In genomic region chr17:84682734-84683717, GRCm38 (mm10) we compare ENCODE assay signal across 27 mouse cellular contexts. TPM values are rescaled to one million over a fixed set of nuclear protein-coding genes. Genes with fewer than 3 reads are reported as not detected.
DNase-seq lines count a peak whose midpoint lies in the region; ATAC-seq and TF ChIP-seq lines count a peak whose summit lies in the region.
"Had no signal": no experiment of that assay in that cellular context is flagged by ENCODE, and none has a peak within 500 bp of the region (broad histone marks: within the 10 kb centered on the region; RNA-seq: fewer than 3 reads in every experiment).

TSS of gene Abcg5 (minus strand) at chr17:84683011.

- H3K4me3 ChIP-seq in embryonic facial prominence, embryonic 15.5 days (replicated peaks) = no peak within 1 kb of the TSS
- H3K4me3 ChIP-seq in embryonic facial prominence, embryonic 10.5 days = no peak within 1 kb of the TSS
- no peak within 1 kb of the TSS for H3K4me3 ChIP-seq in kidney, postnatal 0 days (replicated peaks; ENCODE audit: low read depth, low read length)
- no peak within 1 kb of the TSS for H3K4me3 ChIP-seq in kidney, adult 2 months (ENCODE audit: insufficient read depth, low read depth, low read length)
- no peak within 1 kb of the TSS for H3K4me3 ChIP-seq in intestine, embryonic 15.5 days (replicated peaks)
- no peak within 1 kb of the TSS for H3K4me3 ChIP-seq in limb, embryonic 10.5 days
- H3K4me3 ChIP-seq: forebrain, embryonic 13.5 days; heart, embryonic 10.5 days; heart, embryonic 15.5 days; liver, embryonic 13.5 days; lung, embryonic 15.5 days; megakaryocyte, embryonic 14.5 days; midbrain, embryonic 12.5 days; myocyte; neural tube, embryonic 12.5 days had no signal

- 0 out of 2 replicates have a peak, but pooled peaks have one; percentile 43 for ATAC-seq in embryonic facial prominence, embryonic 15.5 days (ENCODE audit: insufficient number of reproducible peaks, low FRiP score, low TSS enrichment, low read depth)
- ATAC-seq in kidney, postnatal 0 days (replicated peaks; ENCODE audit: low FRiP score, low read depth) = no peak; the same call in 1 of the 2 replicates
- peak; percentile 61 for ATAC-seq in intestine, embryonic 15.5 days
- ATAC-seq: forebrain, embryonic 13.5 days; hindbrain, embryonic 16.5 days had no signal

- no peaks in the 10 kb centered on the region for H3K27me3 ChIP-seq in embryonic facial prominence, embryonic 15.5 days
- no peaks in the 10 kb centered on the region for H3K27me3 ChIP-seq in embryonic facial prominence, embryonic 10.5 days (replicated peaks; ENCODE audit: low read depth, poor library complexity, severe bottlenecking)
- H3K27me3 ChIP-seq in kidney, postnatal 0 days (ENCODE audit: insufficient read depth, low read length) = no peaks in the 10 kb centered on the region
- no peaks in the 10 kb centered on the region for H3K27me3 ChIP-seq in kidney, adult 2 months (replicated peaks; ENCODE audit: control insufficient read depth, insufficient read depth, low read length)
- no peaks in the 10 kb centered on the region for H3K27me3 ChIP-seq in intestine, embryonic 15.5 days (replicated peaks)
- H3K27me3 ChIP-seq in limb, embryonic 10.5 days (ENCODE audit: low read depth, poor library complexity, severe bottlenecking) = no peaks in the 10 kb centered on the region
- H3K27me3 ChIP-seq: forebrain, embryonic 13.5 days; heart, embryonic 15.5 days; lung, embryonic 15.5 days; midbrain, embryonic 12.5 days; neural tube, embryonic 12.5 days had no signal

- H3K4me1 ChIP-seq in embryonic facial prominence, embryonic 15.5 days = peaks cover 12% of the 10 kb centered on the region; the same call in 1 of the 2 replicates
- H3K4me1 ChIP-seq in embryonic facial prominence, embryonic 10.5 days = peaks cover 28% of the 10 kb centered on the region
- peaks cover 12% of the 10 kb centered on the region; the same call in 1 of the 2 replicates for H3K4me1 ChIP-seq in kidney, postnatal 0 days (replicated peaks; ENCODE audit: insufficient read depth, low read length)
- no peaks in the 10 kb centered on the region for H3K4me1 ChIP-seq in kidney, adult 2 months (ENCODE audit: control insufficient read depth, insufficient read depth, low read length)
- H3K4me1 ChIP-seq in intestine, embryonic 15.5 days (replicated peaks) = peaks cover 9% of the 10 kb centered on the region
- H3K4me1 ChIP-seq in limb, embryonic 10.5 days = peaks cover 26% of the 10 kb centered on the region
- H3K4me1 ChIP-seq: forebrain, embryonic 13.5 days; heart, embryonic 15.5 days; midbrain, embryonic 12.5 days; neural tube, embryonic 12.5 days had no signal

- no peak for DNase-seq in embryonic facial prominence, embryonic 10.5 days (ENCODE audit: low spot score)
- no peak for DNase-seq in kidney, postnatal 0 days (ENCODE audit: low spot score)
- no peak for DNase-seq in kidney, adult 2 months
- no peak for DNase-seq in limb, embryonic 10.5 days (ENCODE audit: low spot score)
- DNase-seq in ovary, postnatal 36 days (ENCODE audit: low spot score) = no peak
- DNase-seq: adrenal gland, postnatal 25 days; cerebellum, adult 18-20 months; cerebellum, postnatal 10 days; gastrocnemius, postnatal 25 days; heart, adult 11 months; kidney, postnatal 25 days; liver, embryonic 13.5 days; lung, postnatal 36 days; right cerebral cortex, postnatal 4 days; thymus, postnatal 4 days had no signal

- H3K36me3 ChIP-seq in embryonic facial prominence, embryonic 15.5 days = no peaks in the 10 kb centered on the region
- no peaks in the 10 kb centered on the region for H3K36me3 ChIP-seq in embryonic facial prominence, embryonic 10.5 days (replicated peaks)
- H3K36me3 ChIP-seq in kidney, postnatal 0 days (ENCODE audit: insufficient read depth, low read length) = no peaks in the 10 kb centered on the region
- no peaks in the 10 kb centered on the region for H3K36me3 ChIP-seq in kidney, adult 2 months (ENCODE audit: control insufficient read depth, insufficient read depth, low read length)
- H3K36me3 ChIP-seq in intestine, embryonic 15.5 days = no peaks in the 10 kb centered on the region
- H3K36me3 ChIP-seq in limb, embryonic 10.5 days = no peaks in the 10 kb centered on the region
- H3K36me3 ChIP-seq: G1E; heart, embryonic 10.5 days; heart, embryonic 15.5 days; liver, embryonic 13.5 days; lung, embryonic 15.5 days; midbrain, embryonic 12.5 days; neural tube, embryonic 12.5 days had no signal

- TF ChIP-seq CTCF in kidney, postnatal 0 days (IDR thresholded peaks at IDR 0.05; ENCODE audit: low read depth) = peak; percentile 20; the same call in 1 of the 2 replicates
- TF ChIP-seq CTCF in kidney, adult 2 months (conservative IDR thresholded peaks at IDR 0.05; ENCODE audit: insufficient read depth, insufficient read length, low read depth, low read length) = no peak; the same call in 1 of the 2 replicates

- H3K9me3 ChIP-seq in embryonic facial prominence, embryonic 15.5 days (replicated peaks) = no peaks in the 10 kb centered on the region
- H3K9me3 ChIP-seq in embryonic facial prominence, embryonic 10.5 days = no peaks in the 10 kb centered on the region
- H3K9me3 ChIP-seq in kidney, postnatal 0 days (replicated peaks; ENCODE audit: low read length) = no peaks in the 10 kb centered on the region
- no peaks in the 10 kb centered on the region for H3K9me3 ChIP-seq in intestine, embryonic 15.5 days
- H3K9me3 ChIP-seq in limb, embryonic 10.5 days (replicated peaks) = no peaks in the 10 kb centered on the region
- H3K9me3 ChIP-seq: forebrain, embryonic 13.5 days; G1E; heart, embryonic 10.5 days; heart, embryonic 15.5 days; liver, embryonic 13.5 days; lung, embryonic 15.5 days; megakaryocyte, embryonic 14.5 days; midbrain, embryonic 12.5 days; neural tube, embryonic 12.5 days had no signal

- WGBS in embryonic facial prominence, embryonic 15.5 days = 79% methylated on average over 18 of the region's 18 CpGs
- 76% methylated on average over 18 of the region's 18 CpGs for WGBS in embryonic facial prominence, embryonic 10.5 days
- 64% methylated on average over 18 of the region's 18 CpGs for WGBS in kidney, postnatal 0 days
- WGBS in kidney, adult 2 months = 82% methylated on average over 18 of the region's 18 CpGs
- WGBS in intestine, embryonic 15.5 days = 66% methylated on average over 18 of the region's 18 CpGs
- WGBS in limb, embryonic 10.5 days = 78% methylated on average over 18 of the region's 18 CpGs

- TF ChIP-seq POLR2A in kidney, adult 2 months (IDR thresholded peaks at IDR 0.05; ENCODE audit: low read depth, low read length) = no peak

- no peak within 1 kb of the TSS for H3K4me2 ChIP-seq in embryonic facial prominence, embryonic 15.5 days (replicated peaks)
- no peak within 1 kb of the TSS for H3K4me2 ChIP-seq in kidney, postnatal 0 days (ENCODE audit: low read length)
- no peak within 1 kb of the TSS for H3K4me2 ChIP-seq in intestine, embryonic 15.5 days (replicated peaks)
- H3K4me2 ChIP-seq: forebrain, embryonic 13.5 days; heart, embryonic 15.5 days; liver, embryonic 13.5 days; lung, embryonic 15.5 days; midbrain, embryonic 12.5 days; neural tube, embryonic 12.5 days had no signal

- H3K27ac ChIP-seq in embryonic facial prominence, embryonic 15.5 days (replicated peaks) = no peak within 1 kb of the TSS
- no peak within 1 kb of the TSS for H3K27ac ChIP-seq in embryonic facial prominence, embryonic 10.5 days (replicated peaks)
- H3K27ac ChIP-seq in kidney, postnatal 0 days = no peak within 1 kb of the TSS
- H3K27ac ChIP-seq in kidney, adult 2 months (ENCODE audit: insufficient read depth, low read depth, low read length) = no peak within 1 kb of the TSS
- no peak within 1 kb of the TSS for H3K27ac ChIP-seq in intestine, embryonic 15.5 days
- H3K27ac ChIP-seq in limb, embryonic 10.5 days = 0 out of 2 replicates have a peak within 1 kb of the TSS, but pooled peaks have one; percentile 62
- H3K27ac ChIP-seq: forebrain, embryonic 13.5 days; heart, embryonic 10.5 days; heart, embryonic 15.5 days; liver, embryonic 13.5 days; lung, embryonic 15.5 days; midbrain, embryonic 12.5 days; neural tube, embryonic 12.5 days had no signal

- no peak within 1 kb of the TSS for H3K9ac ChIP-seq in embryonic facial prominence, embryonic 15.5 days
- H3K9ac ChIP-seq in kidney, postnatal 0 days (ENCODE audit: low read depth, low read length) = no peak within 1 kb of the TSS
- no peak within 1 kb of the TSS for H3K9ac ChIP-seq in intestine, embryonic 15.5 days
- H3K9ac ChIP-seq: forebrain, embryonic 13.5 days; heart, embryonic 15.5 days; liver, embryonic 13.5 days; lung, embryonic 15.5 days; midbrain, embryonic 12.5 days; neural tube, embryonic 12.5 days had no signal

RNA-seq across cellular contexts. Expression of gene Abcg5, which starts in this region (rescaled TPM):
- polyA plus RNA-seq in embryonic facial prominence, embryonic 15.5 days (2015; fragmentation: Nextera tagmentation; extraction: Ambion mirVana) = 2.2 and 2.8 TPM in 2 replicates
- 1.3 and 1.6 TPM in 2 replicates for polyA plus RNA-seq in embryonic facial prominence, embryonic 10.5 days (2016; fragmentation: Nextera tagmentation; extraction: Ambion mirVana)
- polyA plus RNA-seq in kidney, postnatal 0 days (2015; fragmentation: Nextera tagmentation; extraction: Ambion mirVana) = 4.1 and 4.8 TPM in 2 replicates
- polyA plus RNA-seq in kidney, adult 2 months (2012; rRNA removed) = 0.45 and 0.47 TPM in 2 replicates
- polyA plus RNA-seq in intestine, embryonic 15.5 days (2015; fragmentation: Nextera tagmentation; extraction: Ambion mirVana) = 2.3 and 3.4 TPM in 2 replicates
- 0.97 and 1.1 TPM in 2 replicates for polyA plus RNA-seq in limb, embryonic 10.5 days (2016; fragmentation: Nextera tagmentation; extraction: Ambion mirVana)
- polyA plus RNA-seq: G1E; heart, embryonic 15.5 days; myocyte had no signal
